Mouse (Mus musculus) heart, embryonic 16.5 days (tissue): Measurements from ENCODE around the gene Postn. TPM values are rescaled to one million over a fixed set of nuclear protein-coding genes. Genes with fewer than 3 reads are reported as not detected.

Source experiments
- ATAC-seq: fragments of 200-750 bp; cut with Nextera tagmentation; replicated peaks from 2 replicates; pipeline ENCODE4 v1.8.0; 2017; ENCODE audit warnings: moderate number of reproducible peaks; ENCODE audit not compliant: insufficient read depth, low FRiP score; ENCODE audit errors: extremely low read depth
- H3K27ac ChIP-seq: fragments of 300-500 bp; sonication (generic); 2 replicates; pipeline ENCODE4 v1.5.1; 2014; ENCODE audit warnings: mild to moderate bottlenecking, low read length, control low read depth, moderate library complexity
- H3K27me3 ChIP-seq: fragments of 300-500 bp; sonication (generic); 2 replicates; pipeline ENCODE4 v1.6.1; 2014; ENCODE audit warnings: low read length, mixed read lengths; ENCODE audit not compliant: control insufficient read depth, insufficient read depth
- H3K36me3 ChIP-seq: fragments of 300-500 bp; sonication (generic); 2 replicates; pipeline ENCODE4 v1.6.1; 2014; ENCODE audit not compliant: control insufficient read depth, insufficient read depth
- H3K4me1 ChIP-seq: fragments of 300-500 bp; sonication (generic); 2 replicates; pipeline ENCODE4 v1.6.1; 2014; ENCODE audit warnings: low read length, mixed read lengths; ENCODE audit not compliant: control insufficient read depth, insufficient read depth
- H3K4me2 ChIP-seq: fragments of 300-500 bp; sonication (generic); 2 replicates; pipeline ENCODE4 v1.6.1; 2014; ENCODE audit warnings: low read depth, mild to moderate bottlenecking, control low read depth, low read length
- H3K4me3 ChIP-seq: fragments of 300-500 bp; sonication (generic); 2 replicates; pipeline ENCODE4 v1.5.1; 2014; ENCODE audit warnings: mild to moderate bottlenecking, control low read depth, low read length
- H3K9ac ChIP-seq: fragments of 300-500 bp; sonication (generic); 2 replicates; pipeline ENCODE4 v1.6.1; 2014; ENCODE audit warnings: low read length, control low read depth
- H3K9me3 ChIP-seq: fragments of 300-500 bp; sonication (generic); replicated peaks from 2 replicates; pipeline ENCODE4 v1.6.1; 2016; ENCODE audit warnings: low read length; ENCODE audit not compliant: control insufficient read depth
- WGBS: fragments of 180-500 bp; shearing (Covaris S2); extraction: QIAGEN DNeasy Blood & Tissue Kit; methylation state at CpG from one replicate; pipeline ENCODE4 v1.1.7; 2014; 5-methylcytosine and 5-hydroxymethylcytosine counted together
- polyA plus RNA-seq: library from polyadenylated mRNA; unstranded; fragments of >200 nt; fragmentation: Nextera tagmentation; extraction: Ambion mirVana; gene quantifications from 2 replicates; pipeline ENCODE4 v1.2.1, GENCODE M21; 2015

The Postn gene
- polyA plus RNA-seq, 1 experiment from 2014 or later = 476 TPM

GRCm38 (mm10) chr3:54377647-54378046 is 16.7 kb downstream of the Postn start:
- H3K4me2 ChIP-seq = no peak overlapping the region
- H3K27me3 ChIP-seq = no peaks in the 10 kb centered on the region
- H3K27ac ChIP-seq = no peak overlapping the region
- no peaks in the 10 kb centered on the region for H3K9me3 ChIP-seq
- H3K4me1 ChIP-seq = no peaks in the 10 kb centered on the region
- no peak for ATAC-seq
- 57% methylated on average over 2 of the region's 2 CpGs for WGBS
- no peak overlapping the region for H3K4me3 ChIP-seq
- H3K9ac ChIP-seq = no peak overlapping the region
- H3K36me3 ChIP-seq = 0 out of 2 replicates have a peak, but pooled peaks cover 2% of the 10 kb centered on the region

DNA sequence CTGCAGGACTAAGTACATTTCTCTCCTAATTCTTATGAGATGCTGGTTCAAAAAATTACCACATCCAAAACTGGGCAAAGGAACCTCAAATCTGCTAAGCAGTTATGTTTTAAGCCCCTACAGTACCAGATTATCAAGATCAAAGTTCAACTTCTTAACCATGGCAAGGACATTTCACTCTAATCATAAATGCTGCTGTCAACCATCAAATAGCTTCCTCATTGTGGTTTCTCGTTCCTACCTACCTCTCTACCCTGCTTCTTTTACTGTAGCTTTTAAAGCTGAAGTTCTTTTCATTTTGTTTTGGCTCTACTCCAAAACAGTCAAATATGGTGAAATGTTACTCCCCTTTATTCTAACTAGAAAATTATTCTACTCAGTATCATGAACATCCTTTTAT is 17.2 kb downstream of the Postn start:
- Histone ChIP-seq H3K4me3 (no peak overlapping the region), H3K9ac (no peak overlapping the region), H3K4me1 (no peaks in the 10 kb centered on the region), H3K36me3 (0 out of 2 replicates have a peak, but pooled peaks cover 2% of the 10 kb centered on the region), H3K9me3 (no peaks in the 10 kb centered on the region), H3K4me2 (no peak overlapping the region), H3K27me3 (no peaks in the 10 kb centered on the region), H3K27ac (no peak overlapping the region)
- no peak for ATAC-seq
- 48% methylated on average over 1 of the region's 1 CpGs for WGBS

DNA sequence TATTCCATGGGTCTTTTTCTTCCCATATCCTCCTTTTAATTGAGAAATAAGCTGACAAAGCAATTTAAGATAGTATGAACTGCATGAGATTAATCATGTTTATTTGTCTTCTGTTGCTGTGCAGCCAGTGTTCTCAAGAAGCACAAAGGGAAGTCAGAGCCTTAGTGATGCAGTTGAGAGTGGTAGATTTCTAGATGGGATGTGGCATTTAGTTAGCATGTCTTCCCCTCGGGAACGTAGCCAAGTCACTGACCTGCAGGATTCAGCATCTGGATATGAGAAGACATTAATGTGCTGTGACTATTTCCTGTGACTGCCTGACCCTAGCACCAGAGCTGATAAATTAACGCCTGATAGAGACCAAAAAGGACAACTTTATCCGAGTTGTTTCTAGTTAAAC is 19.1 kb downstream of the Postn start:
- H3K36me3 ChIP-seq = peaks cover 3% of the 10 kb centered on the region; the same call in 1 of the 2 replicates
- no peak for ATAC-seq
- no peak overlapping the region for H3K4me2 ChIP-seq
- no peak overlapping the region for H3K27ac ChIP-seq
- no peaks in the 10 kb centered on the region for H3K27me3 ChIP-seq
- WGBS = 51% methylated on average over 4 of the region's 4 CpGs
- no peak overlapping the region for H3K9ac ChIP-seq
- H3K4me3 ChIP-seq = no peak overlapping the region
- no peaks in the 10 kb centered on the region for H3K4me1 ChIP-seq
- no peaks in the 10 kb centered on the region for H3K9me3 ChIP-seq

DNA sequence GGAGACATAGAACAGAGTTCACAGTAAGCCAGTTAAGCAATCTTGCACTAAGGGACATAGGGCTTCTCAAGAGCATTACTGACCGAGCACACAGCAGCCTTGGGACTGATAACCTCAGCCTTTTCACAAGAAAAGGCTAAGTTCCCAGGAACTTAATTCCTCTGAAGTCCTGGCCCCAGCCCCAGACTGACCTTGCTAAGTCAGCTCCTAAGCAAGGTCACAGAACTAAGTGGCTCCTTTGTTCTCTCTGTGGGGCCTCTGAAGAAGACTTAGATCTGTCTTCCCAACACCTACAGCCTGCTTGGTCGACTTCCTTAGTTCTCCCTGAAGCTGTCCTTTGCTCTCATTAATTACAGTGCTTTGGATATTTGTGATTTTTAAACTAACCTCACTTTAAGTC is 38.4 kb downstream of the Postn start:
- 14% methylated on average over 2 of the region's 2 CpGs for WGBS
- H3K4me2 ChIP-seq = no peak overlapping the region
- no peak overlapping the region for H3K9ac ChIP-seq
- H3K27me3 ChIP-seq = no peaks in the 10 kb centered on the region
- H3K4me3 ChIP-seq = no peak overlapping the region
- peaks cover 2% of the 10 kb centered on the region; the same call in 1 of the 2 replicates for H3K4me1 ChIP-seq
- ATAC-seq = no peak
- H3K9me3 ChIP-seq = no peaks in the 10 kb centered on the region
- H3K36me3 ChIP-seq = no peaks in the 10 kb centered on the region
- H3K27ac ChIP-seq = no peak overlapping the region

DNA sequence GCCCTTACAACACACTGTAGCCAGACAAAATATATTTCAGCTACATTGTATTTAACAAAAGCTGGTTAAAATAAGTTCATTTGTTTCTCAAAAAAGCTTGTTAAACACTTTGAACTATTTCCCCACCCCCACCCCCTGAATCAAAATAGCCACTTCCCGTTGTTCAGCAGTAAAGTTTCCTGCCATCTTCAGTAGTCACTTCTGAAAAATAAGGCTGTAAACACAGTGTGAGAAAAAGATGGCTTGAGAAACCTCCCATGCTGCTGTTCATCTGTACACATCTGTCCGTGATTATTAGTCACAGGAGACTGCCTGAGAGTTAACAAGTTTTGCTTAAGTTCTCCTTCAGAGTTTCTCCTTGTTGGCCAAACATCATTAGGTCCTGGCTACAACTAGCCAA is 39.0 kb downstream of the Postn start:
- WGBS = 54% methylated on average over 2 of the region's 2 CpGs
- Histone ChIP-seq H3K4me1 (peaks cover 2% of the 10 kb centered on the region; the same call in 1 of the 2 replicates), H3K4me2 (no peak overlapping the region), H3K4me3 (no peak overlapping the region), H3K9ac (no peak overlapping the region), H3K9me3 (no peaks in the 10 kb centered on the region), H3K27me3 (no peaks in the 10 kb centered on the region), H3K36me3 (no peaks in the 10 kb centered on the region), H3K27ac (no peak overlapping the region; the same call in 1 of the 2 replicates)
- no peak for ATAC-seq

DNA sequence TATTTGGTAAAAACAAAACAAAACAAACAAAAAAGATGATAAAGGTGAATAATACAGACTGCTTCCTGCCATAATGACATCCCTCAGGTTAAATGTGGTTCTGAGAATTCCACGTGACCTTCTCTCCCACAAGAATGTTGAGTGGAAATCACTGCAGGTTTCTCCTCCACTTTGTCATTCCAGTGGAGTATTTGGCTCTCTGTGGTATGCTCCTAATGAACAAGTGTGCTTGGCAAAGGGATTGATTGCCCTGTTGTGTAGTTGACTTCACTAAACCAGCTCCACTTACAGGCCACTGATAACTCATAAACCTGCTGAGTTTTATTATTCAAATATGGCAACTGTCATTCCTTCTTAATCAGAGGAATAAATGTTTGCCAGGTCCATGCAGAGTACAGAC is 39.7 kb downstream of the Postn start:
- WGBS = 44% methylated on average over 1 of the region's 1 CpGs
- Histone ChIP-seq H3K4me3 (no peak overlapping the region), H3K27ac (no peak overlapping the region; the same call in 1 of the 2 replicates), H3K4me1 (peaks cover 2% of the 10 kb centered on the region; the same call in 1 of the 2 replicates), H3K9me3 (no peaks in the 10 kb centered on the region), H3K27me3 (no peaks in the 10 kb centered on the region), H3K36me3 (no peaks in the 10 kb centered on the region), H3K9ac (no peak overlapping the region), H3K4me2 (no peak overlapping the region)
- ATAC-seq = peak; percentile 60

DNA sequence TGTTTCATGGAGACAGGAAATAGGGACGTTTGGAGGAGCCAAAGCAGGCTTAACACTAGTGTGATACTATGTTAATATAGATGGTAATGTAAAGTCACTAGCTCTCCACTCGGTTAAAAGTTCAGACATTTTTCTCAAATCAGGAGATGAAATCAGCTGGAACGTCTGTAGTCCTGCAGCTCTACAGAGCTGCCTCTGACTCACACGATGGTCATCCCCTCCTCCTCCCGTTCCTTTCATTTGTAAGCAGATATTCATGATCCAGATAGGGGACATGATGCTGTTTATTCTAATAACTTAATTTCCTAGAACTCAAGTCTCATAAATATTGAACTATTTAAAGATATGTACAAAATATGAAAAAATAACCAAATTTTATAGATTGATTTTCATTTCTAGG is 40.8 kb downstream of the Postn start:
- H3K4me1 ChIP-seq = peaks cover 2% of the 10 kb centered on the region; the same call in 1 of the 2 replicates
- WGBS = 72% methylated on average over 5 of the region's 5 CpGs
- H3K27ac ChIP-seq = no peak overlapping the region
- ATAC-seq = no peak
- H3K9me3 ChIP-seq = no peaks in the 10 kb centered on the region
- no peak overlapping the region for H3K9ac ChIP-seq
- no peaks in the 10 kb centered on the region for H3K27me3 ChIP-seq
- no peak overlapping the region for H3K4me3 ChIP-seq
- no peaks in the 10 kb centered on the region for H3K36me3 ChIP-seq
- no peak overlapping the region for H3K4me2 ChIP-seq

- WGBS = 52% methylated on average over 3 of the region's 3 CpGs
- Histone ChIP-seq H3K4me2 (no peak overlapping the region), H3K9ac (no peak overlapping the region), H3K27ac (no peak overlapping the region), H3K36me3 (no peaks in the 10 kb centered on the region), H3K27me3 (no peaks in the 10 kb centered on the region), H3K4me1 (peaks cover 2% of the 10 kb centered on the region; the same call in 1 of the 2 replicates), H3K9me3 (no peaks in the 10 kb centered on the region), H3K4me3 (no peak overlapping the region)
- no peak for ATAC-seq
Measured at GRCm38 (mm10) chr3:54403791-54404190, 42.9 kb downstream of the Postn start.

DNA sequence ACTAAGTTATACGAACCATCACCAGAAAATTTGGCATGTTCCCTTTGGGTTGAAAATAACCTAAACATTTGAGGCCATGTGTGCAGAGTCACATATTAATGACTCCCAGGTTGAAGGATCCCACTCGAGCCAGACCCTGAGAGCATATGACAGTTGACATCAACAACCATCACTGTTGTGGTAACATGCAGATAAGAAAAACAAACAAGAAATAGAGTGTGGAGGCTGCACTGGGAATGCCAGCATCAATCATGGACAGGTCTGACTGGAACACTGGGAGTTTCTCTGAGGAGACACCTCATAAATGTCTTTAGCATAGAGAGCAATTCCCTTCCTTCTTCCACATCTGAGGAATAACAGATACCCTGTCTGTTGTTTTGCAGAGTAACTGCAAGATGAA is 45.7 kb downstream of the Postn start:
- no peaks in the 10 kb centered on the region for H3K36me3 ChIP-seq
- H3K4me3 ChIP-seq = no peak overlapping the region
- no peak overlapping the region for H3K9ac ChIP-seq
- no peak for ATAC-seq
- H3K27me3 ChIP-seq = no peaks in the 10 kb centered on the region
- no peak overlapping the region for H3K4me2 ChIP-seq
- H3K27ac ChIP-seq = no peak overlapping the region
- 39% methylated on average over 2 of the region's 2 CpGs for WGBS
- no peaks in the 10 kb centered on the region for H3K4me1 ChIP-seq
- H3K9me3 ChIP-seq = no peaks in the 10 kb centered on the region
